Mouse (Mus musculus): ENCODE data around the gene Apba3.
A peak's percentile ranks its signal among the peaks of the same experiment; 100 is the strongest.

Gene Apba3

GRCm38 (mm10) chr10:81290698-81291460 is 24.1 kb downstream of the Apba3 start:
- no peak for DNase-seq

GRCm38 (mm10) chr10:81291511-81292104 is 24.8 kb downstream of the Apba3 start, which contains the start of gene Tjp3:
Gene Tjp3 (minus strand): TSS chr10:81291581.
- DNase-seq: no peak

- peak; percentile 99 to 100 for DNase-seq
Measured at GRCm38 (mm10) chr10:81292554-81293333, 26.0 kb downstream of the Apba3 start, which contains the start of gene Pip5k1c. Gene Pip5k1c (plus strand): TSS chr10:81292963.

- no peak for DNase-seq
Measured at GRCm38 (mm10) chr10:81293334-81294030, 26.7 kb downstream of the Apba3 start.

GRCm38 (mm10) chr10:81294442-81294841 is 27.7 kb downstream of the Apba3 start:
- DNase-seq: peak; percentile 87 to 89

- DNase-seq: peak in 1 of 2 experiments; percentile 34
Measured at GRCm38 (mm10) chr10:81295185-81295584, 28.4 kb downstream of the Apba3 start.

- no peak for DNase-seq
Measured at GRCm38 (mm10) chr10:81297246-81297645, 30.5 kb downstream of the Apba3 start.

GRCm38 (mm10) chr10:81297845-81298244 is 31.1 kb downstream of the Apba3 start:
- DNase-seq: no peak

GRCm38 (mm10) chr10:81298369-81299100 is 31.8 kb downstream of the Apba3 start:
- DNase-seq: no peak

- DNase-seq: no peak
Measured at GRCm38 (mm10) chr10:81299585-81300351, 33.0 kb downstream of the Apba3 start.

- no peak for DNase-seq
Measured at GRCm38 (mm10) chr10:81300352-81300907, 33.7 kb downstream of the Apba3 start.

GRCm38 (mm10) chr10:81301321-81301720 is 34.6 kb downstream of the Apba3 start:
- DNase-seq: peak; percentile 74 to 76

- DNase-seq: no peak
Measured at GRCm38 (mm10) chr10:81302288-81302687, 35.5 kb downstream of the Apba3 start.

GRCm38 (mm10) chr10:81302781-81303218 is 36.0 kb downstream of the Apba3 start:
- no peak for DNase-seq

GRCm38 (mm10) chr10:81303258-81303657 is 36.5 kb downstream of the Apba3 start:
- no peak for DNase-seq

- DNase-seq: no peak
Measured at GRCm38 (mm10) chr10:81303761-81304160, 37.0 kb downstream of the Apba3 start.

GRCm38 (mm10) chr10:81304597-81305238 is 38.0 kb downstream of the Apba3 start:
- peak; percentile 72 to 75 for DNase-seq

GRCm38 (mm10) chr10:81305663-81306062 is 38.9 kb downstream of the Apba3 start:
- DNase-seq: peak; percentile 58

GRCm38 (mm10) chr10:81306173-81306668 is 39.5 kb downstream of the Apba3 start:
- DNase-seq: no peak
